Mouse (Mus musculus) cerebellum, adult 2 months (tissue): ENCODE measurements around the gene Gtf2a2.

Source experiments
- CTCF ChIP-seq: fragments of 200-500 bp; IDR thresholded peaks from 2 replicates; pipeline ENCODE4 v1.5.1; 2011; ENCODE audit warnings: low read depth, mild to moderate bottlenecking, control low read depth, low read length, moderate library complexity, borderline replicate concordance; ENCODE audit not compliant: insufficient read depth
- POLR2A ChIP-seq: fragments of 200-500 bp; IDR thresholded peaks from 2 replicates; pipeline ENCODE4 v1.6.1; 2011; ENCODE audit warnings: low read length, control low read depth, borderline replicate concordance; ENCODE audit not compliant: insufficient read depth

- TF ChIP-seq CTCF (no peak), POLR2A (no peak)
These were observed 5.4 kb upstream of the Gtf2a2 start for GRCm38 (mm10) chr9:70006984-70007383.
